Mouse (Mus musculus) myocyte (in vitro differentiated cells): ENCODE measurements around the gene Serp2. TPM values are rescaled to one million over a fixed set of nuclear protein-coding genes. Genes with fewer than 3 reads are reported as not detected.
A peak's percentile ranks its signal among the peaks of the same experiment; 100 is the strongest.

Experiments
- H3K27me3 ChIP-seq: one replicate; pipeline ENCODE4 v1.6.1; 2011; ENCODE audit not compliant: control insufficient read depth, insufficient read depth, insufficient read length
- H3K36me3 ChIP-seq: one replicate; pipeline ENCODE4 v1.6.1; 2011; ENCODE audit not compliant: control insufficient read depth, insufficient read depth
- H3K4me2 ChIP-seq: one replicate; pipeline ENCODE4 v1.6.1; 2011; ENCODE audit warnings: low read depth, control low read depth
- H3K4me3 ChIP-seq: one replicate; pipeline ENCODE4 v1.5.1; 2011; ENCODE audit warnings: mild to moderate bottlenecking, control low read depth, moderate library complexity
- H3K79me2 ChIP-seq: one replicate; pipeline ENCODE4 v1.6.1; 2011; ENCODE audit not compliant: control insufficient read depth, insufficient read depth
- H3ac ChIP-seq: one replicate; pipeline ENCODE4 v1.6.1; 2011; ENCODE audit not compliant: control insufficient read depth, insufficient read length
- CEBPB ChIP-seq: IDR thresholded peaks from 2 replicates; pipeline ENCODE4 v1.6.1; 2011; ENCODE audit warnings: mild to moderate bottlenecking, moderate library complexity; ENCODE audit not compliant: poor library complexity, insufficient read depth, severe bottlenecking
- E2F4 ChIP-seq: IDR thresholded peaks from one replicate; pipeline ENCODE4 v1.6.1; 2011; ENCODE audit warnings: mild to moderate bottlenecking, control low read depth, moderate library complexity; ENCODE audit not compliant: insufficient read depth
- MAX ChIP-seq: IDR thresholded peaks from one replicate; pipeline ENCODE4 v1.6.1; 2011; ENCODE audit warnings: low read depth, mild to moderate bottlenecking, control low read depth
- MYOD1 ChIP-seq, 3 experiments: IDR thresholded peaks; one replicate each; pipeline ENCODE4 v1.6.1; 2011; ENCODE audit warnings: control low read depth in 2 of 3, low read depth in 2 of 3, mild to moderate bottlenecking in 2 of 3, moderate library complexity in 1 of 3; ENCODE audit not compliant: insufficient read length in 2 of 3, control insufficient read depth in 1 of 3
- MYOG ChIP-seq, 3 experiments: IDR thresholded peaks; one replicate each; pipeline ENCODE4 v1.6.1; 2011; ENCODE audit warnings: control low read depth in 2 of 3, low read depth in 2 of 3, mild to moderate bottlenecking in 2 of 3; ENCODE audit not compliant: insufficient read length in 2 of 3, control insufficient read depth in 1 of 3, insufficient read depth in 1 of 3
- POLR2A ChIP-seq: IDR thresholded peaks from one replicate; pipeline ENCODE4 v1.6.1; 2011; ENCODE audit warnings: low read depth, mild to moderate bottlenecking, control low read depth, moderate library complexity; ENCODE audit not compliant: insufficient read length
- POLR2AphosphoS2 ChIP-seq: IDR thresholded peaks from one replicate; pipeline ENCODE4 v1.6.1; 2011; ENCODE audit warnings: low read depth, control low read depth; ENCODE audit not compliant: insufficient read length
- REST ChIP-seq: IDR thresholded peaks from one replicate; pipeline ENCODE4 v1.6.1; 2011; ENCODE audit warnings: mild to moderate bottlenecking, control low read depth, moderate library complexity; ENCODE audit not compliant: insufficient read depth, insufficient read length
- SRF ChIP-seq: IDR thresholded peaks from one replicate; pipeline ENCODE4 v1.6.1; 2011; ENCODE audit warnings: low read depth; ENCODE audit not compliant: control insufficient read depth, insufficient read length
- TCF12 ChIP-seq: IDR thresholded peaks from one replicate; pipeline ENCODE4 v1.6.1; 2011; ENCODE audit warnings: mild to moderate bottlenecking, control low read depth; ENCODE audit not compliant: poor library complexity, insufficient read depth, severe bottlenecking
- TCF3 ChIP-seq: IDR thresholded peaks from one replicate; pipeline ENCODE4 v1.6.1; 2011; ENCODE audit warnings: low read depth, control low read depth; ENCODE audit not compliant: insufficient read length
- USF1 ChIP-seq: IDR thresholded peaks from one replicate; pipeline ENCODE4 v1.6.1; 2011; ENCODE audit warnings: low read depth, mild to moderate bottlenecking, control low read depth, moderate library complexity
- polyA plus RNA-seq: library from polyadenylated mRNA; unstranded; fragments of >200 nt; fragmentation: generic; extraction: Trizol; gene quantifications from one replicate; pipeline ENCODE4 v1.2.1, GENCODE M21; 2012; ENCODE audit warnings: missing spikeins

Gene Serp2
- polyA plus RNA-seq, 1 experiment: 17.0 TPM

- Histone ChIP-seq H3K36me3 (peaks cover 20% of the 10 kb centered on the region), H3ac (no peak overlapping the region), H3K27me3 (no peaks in the 10 kb centered on the region), H3K4me3 (peak overlapping the region; percentile 97), H3K79me2 (peaks cover 27% of the 10 kb centered on the region), H3K4me2 (peak overlapping the region; percentile 96)
- TF ChIP-seq TCF12: no peak
- TF ChIP-seq CEBPB: no peak
- TF ChIP-seq POLR2A: peak; percentile 39
- TF ChIP-seq POLR2AphosphoS2: peak; percentile 42
Measured at GRCm38 (mm10) chr14:76506425-76507205, 50.1 kb downstream of the Serp2 start.

- Histone ChIP-seq H3K79me2 (peaks cover 27% of the 10 kb centered on the region), H3ac (peak overlapping the region; percentile 24), H3K27me3 (no peaks in the 10 kb centered on the region), H3K4me3 (peak overlapping the region; percentile 97), H3K4me2 (peak overlapping the region; percentile 96), H3K36me3 (peaks cover 20% of the 10 kb centered on the region)
- no peak for TF ChIP-seq USF1
- TF ChIP-seq POLR2AphosphoS2: peak; percentile 85
- TF ChIP-seq TCF12: no peak
- peak in 1 of 3 experiments; percentile 3 for TF ChIP-seq MYOG (IDR thresholded peaks at IDR 0.05; ENCODE audit: control insufficient read depth in 1 of 3, insufficient read depth in 1 of 3, insufficient read length in 2 of 3, low read depth in 2 of 3)
- no peak for TF ChIP-seq E2F4
- TF ChIP-seq CEBPB: no peak
- TF ChIP-seq POLR2A: peak; percentile 65
- TF ChIP-seq MYOD1 (IDR thresholded peaks at IDR 0.05; ENCODE audit: control insufficient read depth in 1 of 3, insufficient read length in 2 of 3, low read depth in 2 of 3): no peak
- TF ChIP-seq TCF3: no peak
- TF ChIP-seq REST: no peak
Measured at GRCm38 (mm10) chr14:76505439-76506220, 51.1 kb downstream of the Serp2 start.

DNA sequence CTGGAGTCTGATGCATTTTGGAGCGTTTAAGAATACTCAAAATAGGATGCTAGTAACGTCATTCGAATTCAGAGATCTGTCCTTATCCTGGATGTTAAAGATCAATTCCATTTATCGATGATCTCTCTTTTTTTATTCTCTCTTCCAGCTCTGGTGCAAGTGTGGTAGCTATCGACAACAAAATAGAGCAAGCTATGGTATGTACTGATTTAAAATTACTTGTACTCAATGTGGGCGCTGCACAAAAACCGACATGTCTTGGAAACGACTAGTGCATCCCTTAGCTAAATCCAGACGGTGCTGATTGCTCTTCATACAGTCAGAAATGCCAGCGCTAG is 51.6 kb downstream of the Serp2 start:
- H3K27me3 ChIP-seq: no peaks in the 10 kb centered on the region
- peaks cover 20% of the 10 kb centered on the region for H3K36me3 ChIP-seq
- H3K4me2 ChIP-seq: peak overlapping the region; percentile 96
- no peak for TF ChIP-seq TCF12
- no peak for TF ChIP-seq MYOG (IDR thresholded peaks at IDR 0.05; ENCODE audit: control insufficient read depth in 1 of 3, insufficient read depth in 1 of 3, insufficient read length in 2 of 3, low read depth in 2 of 3)
- no peak for TF ChIP-seq E2F4
- no peak for TF ChIP-seq POLR2AphosphoS2
- no peak for TF ChIP-seq MYOD1 (IDR thresholded peaks at IDR 0.05; ENCODE audit: control insufficient read depth in 1 of 3, insufficient read length in 2 of 3, low read depth in 2 of 3)
- no peak for TF ChIP-seq POLR2A
- TF ChIP-seq REST: no peak
- no peak for TF ChIP-seq USF1
- no peak for TF ChIP-seq CEBPB
- TF ChIP-seq SRF: no peak
- TF ChIP-seq MAX: no peak
- no peak for TF ChIP-seq TCF3
- H3K79me2 ChIP-seq: peaks cover 27% of the 10 kb centered on the region
- H3ac ChIP-seq: peak overlapping the region; percentile 24
- H3K4me3 ChIP-seq: peak overlapping the region; percentile 97

DNA sequence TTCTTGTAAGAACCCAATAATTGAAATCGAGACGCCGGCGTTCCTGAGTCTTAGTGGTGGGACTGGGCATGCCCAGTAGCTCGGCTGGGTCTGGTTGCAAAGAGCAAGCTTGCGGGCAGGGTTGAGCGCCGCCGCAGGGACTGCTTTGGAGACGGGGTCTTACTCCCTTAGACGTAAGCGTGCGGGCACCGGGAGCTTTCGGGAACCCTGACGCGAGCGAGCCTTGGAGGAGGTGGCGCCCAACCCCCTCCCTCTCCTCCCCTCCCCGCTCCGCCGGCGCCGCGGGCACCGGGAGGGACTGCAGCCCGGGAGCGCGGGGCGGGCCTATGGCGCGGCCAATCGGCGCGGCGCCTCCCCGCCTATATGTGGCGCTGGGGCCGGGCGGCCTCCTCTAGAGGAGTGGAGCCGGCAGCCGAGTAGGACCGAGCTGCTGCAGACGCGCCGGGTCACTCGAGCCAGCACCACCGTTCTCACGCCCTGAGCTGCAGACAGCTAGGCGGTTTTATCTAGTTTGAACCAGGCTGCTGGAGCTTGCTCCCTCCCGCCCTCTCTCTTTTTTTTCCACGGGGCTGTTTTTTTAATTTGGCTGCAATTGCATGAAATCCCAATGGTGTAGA is 52.5 kb downstream of the Serp2 start:
- Histone ChIP-seq H3K4me2 (peak overlapping the region; percentile 96), H3K79me2 (peaks cover 27% of the 10 kb centered on the region), H3K27me3 (no peaks in the 10 kb centered on the region), H3ac (no peak overlapping the region), H3K36me3 (peaks cover 20% of the 10 kb centered on the region), H3K4me3 (peak overlapping the region; percentile 97)
- TF ChIP-seq POLR2A (peak; percentile 100), POLR2AphosphoS2 (peak; percentile 100), CEBPB (no peak), REST (peak; percentile 64), MYOG (IDR thresholded peaks at IDR 0.05; ENCODE audit: control insufficient read depth in 1 of 3, insufficient read depth in 1 of 3, insufficient read length in 2 of 3, low read depth in 2 of 3) (peak in 1 of 3 experiments; percentile 3), MAX (no peak), TCF12 (no peak), MYOD1 (IDR thresholded peaks at IDR 0.05; ENCODE audit: control insufficient read depth in 1 of 3, insufficient read length in 2 of 3, low read depth in 2 of 3) (no peak), TCF3 (peak; percentile 18), E2F4 (no peak)
